Mouse (Mus musculus) liver, postnatal 0 days (tissue): ENCODE measurements around the gene Efna1. TPM values are rescaled to one million over a fixed set of nuclear protein-coding genes. Genes with fewer than 3 reads are reported as not detected.

Experiments
- ATAC-seq: fragments of 200-750 bp; cut with Nextera tagmentation; 2 replicates; pipeline ENCODE4 v1.8.0; 2017; ENCODE audit warnings: mild to moderate bottlenecking, moderate library complexity
- DNase-seq: peaks from one replicate; pipeline ENCODE4 v3.0.0-alpha.2; 2016
- H3K27ac ChIP-seq: fragments of 300-500 bp; sonication (generic); 2 replicates; pipeline ENCODE4 v1.5.1; 2014; ENCODE audit warnings: antibody characterized with exemption, moderate library complexity, mild to moderate bottlenecking, low read depth
- H3K27me3 ChIP-seq: fragments of 300-500 bp; sonication (generic); 2 replicates; pipeline ENCODE4 v1.6.1; 2014; ENCODE audit warnings: low read length, control low read depth, mixed read lengths; ENCODE audit not compliant: insufficient read depth
- H3K36me3 ChIP-seq: fragments of 300-500 bp; sonication (generic); replicated peaks from 2 replicates; pipeline ENCODE4 v1.6.1; 2014; ENCODE audit warnings: mild to moderate bottlenecking, control low read depth, low read length, moderate library complexity, mixed read lengths; ENCODE audit not compliant: insufficient read depth
- H3K4me1 ChIP-seq: fragments of 300-500 bp; sonication (generic); 2 replicates; pipeline ENCODE4 v1.6.1; 2014; ENCODE audit warnings: antibody characterized with exemption, mild to moderate bottlenecking, control low read depth; ENCODE audit not compliant: insufficient read depth
- H3K4me2 ChIP-seq: fragments of 300-500 bp; sonication (generic); 2 replicates; pipeline ENCODE4 v1.6.1; 2014; ENCODE audit warnings: low read depth, mild to moderate bottlenecking, low read length, moderate library complexity, mixed read lengths
- H3K4me3 ChIP-seq: fragments of 300-500 bp; sonication (generic); 2 replicates; pipeline ENCODE4 v1.5.1; 2014; ENCODE audit warnings: low read depth, low read length
- H3K9ac ChIP-seq: fragments of 300-500 bp; sonication (generic); replicated peaks from 2 replicates; pipeline ENCODE4 v1.6.1; 2014; ENCODE audit warnings: mild to moderate bottlenecking, moderate library complexity
- H3K9me3 ChIP-seq: fragments of 300-500 bp; sonication (generic); 2 replicates; pipeline ENCODE4 v1.6.1; 2016; ENCODE audit warnings: mild to moderate bottlenecking, control low read depth, low read length, mixed read lengths
- CTCF ChIP-seq: sonication (generic); IDR thresholded peaks from 2 replicates; pipeline ENCODE4 v1.5.1; 2016; ENCODE audit warnings: antibody characterized with exemption, low read depth
- EP300 ChIP-seq: IDR thresholded peaks from 2 replicates; pipeline ENCODE4 v1.6.1; 2016; ENCODE audit warnings: antibody characterized with exemption, low read depth, mild to moderate bottlenecking
- WGBS: fragments of 180-500 bp; shearing (Covaris S2); extraction: QIAGEN DNeasy Blood & Tissue Kit; methylation state at CpG from one replicate; pipeline ENCODE4 v1.1.7; 2014; ENCODE audit not compliant: insufficient replicate concordance; 5-methylcytosine and 5-hydroxymethylcytosine counted together
- microRNA counts: library from miRNA; unstranded; fragments of <30 nt; microRNA quantifications from one replicate; lab custom pipeline; 2015
- microRNA-seq: library from miRNA; unstranded; fragments of <30 nt; microRNA quantifications from one replicate; pipeline ENCODE4, GENCODE M21; 2016
- polyA plus RNA-seq: library from polyadenylated mRNA; unstranded; fragments of >200 nt; fragmentation: Nextera tagmentation; extraction: Ambion mirVana; gene quantifications from 2 replicates; pipeline ENCODE4 v1.2.1, GENCODE M21; 2015

Gene Efna1
- polyA plus RNA-seq, 1 experiment from 2014 or later: 27.8 TPM

DNA sequence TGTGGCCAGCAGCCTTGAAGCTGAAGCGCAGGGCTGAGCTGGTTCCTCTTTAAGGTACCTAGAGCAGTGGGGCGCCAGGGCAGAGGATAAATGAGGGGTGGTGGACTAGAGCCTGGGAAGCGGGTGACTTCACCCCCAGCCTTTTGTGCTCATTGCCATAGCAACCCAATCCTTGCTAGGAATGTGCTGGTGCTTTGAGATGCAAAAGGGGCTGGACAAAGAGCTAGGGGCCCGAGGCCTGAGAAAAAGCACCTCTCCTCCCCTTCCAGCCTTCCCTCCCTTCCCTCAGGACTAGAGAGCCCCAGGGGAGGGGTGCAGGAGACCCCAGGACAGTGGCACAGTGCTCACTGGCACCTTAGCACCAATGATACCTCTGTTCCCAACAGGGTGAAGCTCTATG is 55.0 kb downstream of the Efna1 start:
- no peaks in the 10 kb centered on the region for H3K36me3 ChIP-seq
- H3K4me3 ChIP-seq: no peak overlapping the region
- no peak overlapping the region for H3K4me2 ChIP-seq
- ATAC-seq: no peak
- no peak overlapping the region for H3K9ac ChIP-seq
- 44% methylated on average over 4 of the region's 4 CpGs for WGBS
- DNase-seq: no peak
- H3K27ac ChIP-seq: no peak overlapping the region
- no peak for TF ChIP-seq CTCF
- H3K4me1 ChIP-seq: peaks cover 10% of the 10 kb centered on the region
- H3K9me3 ChIP-seq: no peaks in the 10 kb centered on the region
- H3K27me3 ChIP-seq: peaks cover 39% of the 10 kb centered on the region

DNA sequence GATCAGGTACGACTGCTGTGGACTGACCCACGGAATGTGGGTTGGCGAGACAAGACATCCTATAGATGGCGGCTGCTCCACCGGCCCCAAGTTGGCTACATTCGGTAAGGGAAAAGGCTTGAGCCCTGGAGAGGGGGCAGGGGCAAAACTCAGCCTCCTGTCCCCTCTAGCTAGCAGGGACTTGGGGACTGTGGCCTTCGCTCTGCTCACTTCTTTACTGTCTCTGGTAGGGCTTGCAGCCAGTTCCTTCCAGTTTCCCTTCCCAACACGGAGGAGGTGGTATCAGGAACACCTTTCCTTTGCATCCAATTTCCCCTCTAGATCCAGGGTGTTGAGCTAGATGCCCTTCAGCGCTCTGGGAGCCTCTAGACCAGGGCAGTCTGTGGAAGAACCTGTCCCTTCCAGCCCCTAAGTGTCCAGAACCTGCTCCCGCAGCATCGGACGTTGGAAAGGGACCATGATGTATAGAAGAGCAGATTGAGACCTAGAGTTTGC is 55.6 kb downstream of the Efna1 start:
- DNase-seq (no peak), ATAC-seq (no peak)
- WGBS: 59% methylated on average over 12 of the region's 12 CpGs
- no peak overlapping the region for H3K4me3 ChIP-seq
- H3K9me3 ChIP-seq: no peaks in the 10 kb centered on the region
- H3K4me1 ChIP-seq: peaks cover 10% of the 10 kb centered on the region
- H3K27me3 ChIP-seq: peaks cover 35% of the 10 kb centered on the region
- H3K27ac ChIP-seq: no peak overlapping the region
- no peak overlapping the region for H3K4me2 ChIP-seq
- TF ChIP-seq EP300 (no peak), CTCF (no peak)
- no peaks in the 10 kb centered on the region for H3K36me3 ChIP-seq
- H3K9ac ChIP-seq: no peak overlapping the region

DNA sequence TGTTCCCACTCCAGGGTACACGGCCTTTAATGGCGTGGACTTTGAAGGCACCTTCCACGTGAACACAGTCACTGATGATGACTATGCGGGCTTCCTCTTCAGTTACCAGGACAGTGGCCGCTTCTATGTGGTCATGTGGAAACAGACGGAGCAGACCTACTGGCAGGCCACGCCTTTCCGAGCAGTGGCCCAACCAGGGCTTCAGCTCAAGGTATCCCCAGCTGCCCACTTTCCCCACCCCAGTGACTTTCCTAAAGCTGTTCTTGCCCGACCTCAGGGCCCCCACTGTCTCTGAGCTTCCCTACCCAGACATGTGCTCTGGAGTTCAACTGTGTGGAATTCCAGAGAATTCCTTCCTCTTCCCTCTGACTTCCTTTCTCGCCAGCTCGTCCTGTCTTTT is 56.1 kb downstream of the Efna1 start:
- Histone ChIP-seq H3K27ac (no peak overlapping the region), H3K4me3 (no peak overlapping the region), H3K4me1 (peaks cover 10% of the 10 kb centered on the region), H3K9ac (no peak overlapping the region), H3K9me3 (no peaks in the 10 kb centered on the region), H3K4me2 (no peak overlapping the region), H3K36me3 (no peaks in the 10 kb centered on the region), H3K27me3 (peaks cover 32% of the 10 kb centered on the region)
- TF ChIP-seq EP300: no peak
- no peak for TF ChIP-seq CTCF
- 70% methylated on average over 11 of the region's 11 CpGs for WGBS
- DNase-seq (no peak), ATAC-seq (no peak)

MicroRNAs encoded within 50 kb of the gene (microRNA counts, 519-probe panel; counts per million panel counts)
- not detected for microRNA mmu-miR-92b (lab: Ali Mortazavi, UCI)

Small RNA genes lying within 50 kb of the gene (microRNA-seq; reads per million reads assigned to microRNA genes)
- gene Mir92b: 13.8 reads per million, percentile 23 among the genes with 10 or more reads in this experiment

Other genes with a start within 250 kb of the Efna1 start
- 2.4 and 2.5 TPM in 2 replicates for gene Rusc1, start 187.8 kb downstream of the Efna1 start, polyA plus RNA-seq
- gene Gm43738, start 180.0 kb downstream of the Efna1 start, polyA plus RNA-seq: not detected in 2 replicates
- gene Fdps, start 179.2 kb downstream of the Efna1 start, polyA plus RNA-seq: 75.8 and 82.2 TPM in 2 replicates
- gene Pklr, start 145.0 kb downstream of the Efna1 start, polyA plus RNA-seq: 18.6 and 27.8 TPM in 2 replicates
- gene Hcn3, start 120.9 kb downstream of the Efna1 start, polyA plus RNA-seq: 0.19 and 0.49 TPM in 2 replicates
- 5.0 and 5.7 TPM in 2 replicates for gene Clk2, start 116.3 kb downstream of the Efna1 start, polyA plus RNA-seq
- gene Scamp3, start 103.7 kb downstream of the Efna1 start, polyA plus RNA-seq: 50.1 and 52.2 TPM in 2 replicates
- gene Fam189b, start 98.0 kb downstream of the Efna1 start, polyA plus RNA-seq: 1.4 and 2.1 TPM in 2 replicates
- gene Gba, start 78.2 kb downstream of the Efna1 start, polyA plus RNA-seq: 25.8 and 26.3 TPM in 2 replicates
- 1.3 and 1.8 TPM in 2 replicates for gene Thbs3, start 66.0 kb downstream of the Efna1 start, polyA plus RNA-seq
- gene Mtx1, start 54.1 kb downstream of the Efna1 start, polyA plus RNA-seq: 105 and 111 TPM in 2 replicates
- 0.40 and 0.56 TPM in 2 replicates for gene Muc1, start 52.1 kb downstream of the Efna1 start, polyA plus RNA-seq
- gene Krtcap2, start 35.2 kb downstream of the Efna1 start, polyA plus RNA-seq: 141 TPM in 2 replicates
- gene Trim46, start 34.8 kb downstream of the Efna1 start, polyA plus RNA-seq: 0.06 and 0.21 TPM in 2 replicates
- 63.2 and 73.2 TPM in 2 replicates for gene Dpm3, start 21.8 kb downstream of the Efna1 start, polyA plus RNA-seq
- gene Slc50a1, start 10.6 kb downstream of the Efna1 start, polyA plus RNA-seq: 18.3 and 19.6 TPM in 2 replicates
- not detected in 2 replicates for gene Efna3, start 41.8 kb upstream of the Efna1 start, polyA plus RNA-seq
- 0.36 and 0.56 TPM in 2 replicates for gene Efna4, start 56.9 kb upstream of the Efna1 start, polyA plus RNA-seq
- gene Adam15, start 68.9 kb upstream of the Efna1 start, polyA plus RNA-seq: 9.1 and 9.2 TPM in 2 replicates
- gene Dcst2, start 80.8 kb upstream of the Efna1 start, polyA plus RNA-seq: 0.05 TPM in 1 of 2 replicates, not detected in the other
- 0.13 and 0.15 TPM in 2 replicates for gene Dcst1, start 84.1 kb upstream of the Efna1 start, polyA plus RNA-seq
- 4.1 and 4.7 TPM in 2 replicates for gene Zbtb7b, start 113.6 kb upstream of the Efna1 start, polyA plus RNA-seq
- gene Lenep, start 121.7 kb upstream of the Efna1 start, polyA plus RNA-seq: not detected in 2 replicates
- gene Flad1, start 130.7 kb upstream of the Efna1 start, polyA plus RNA-seq: 18.8 and 20.0 TPM in 2 replicates
- 130 and 141 TPM in 2 replicates for gene Cks1b, start 137.2 kb upstream of the Efna1 start, polyA plus RNA-seq
- 23.8 and 24.7 TPM in 2 replicates for gene Shc1, start 137.3 kb upstream of the Efna1 start, polyA plus RNA-seq
- 5.9 and 6.9 TPM in 2 replicates for gene Pygo2, start 149.1 kb upstream of the Efna1 start, polyA plus RNA-seq
- 9.4 and 9.8 TPM in 2 replicates for gene Pbxip1, start 155.6 kb upstream of the Efna1 start, polyA plus RNA-seq
- 13.4 and 13.8 TPM in 2 replicates for gene Pmvk, start 173.4 kb upstream of the Efna1 start, polyA plus RNA-seq
- 0.04 TPM in 2 replicates for gene Kcnn3, start 239.0 kb upstream of the Efna1 start, polyA plus RNA-seq